Mouse (Mus musculus) kidney, adult 2 months (tissue): ENCODE results near the gene Rest. TPM values are rescaled to one million over a fixed set of nuclear protein-coding genes. Genes with fewer than 3 reads are reported as not detected.
A peak's percentile ranks its signal among the peaks of the same experiment; 100 is the strongest.

Source experiments
- DNase-seq: peaks from one replicate; pipeline ENCODE4 v3.0.0; 2021
- H3K27ac ChIP-seq: fragments of 200-500 bp; 2 replicates; pipeline ENCODE4 v1.5.1; 2012; ENCODE audit warnings: low read depth, low read length, control low read depth, inconsistent platforms; ENCODE audit not compliant: insufficient read depth
- H3K27me3 ChIP-seq: fragments of 200-500 bp; replicated peaks from 2 replicates; pipeline ENCODE4 v1.6.1; 2012; ENCODE audit warnings: mild to moderate bottlenecking, moderate library complexity, low read length, inconsistent platforms; ENCODE audit not compliant: control insufficient read depth, insufficient read depth
- H3K36me3 ChIP-seq: fragments of 200-500 bp; 2 replicates; pipeline ENCODE4 v1.6.1; 2012; ENCODE audit warnings: mild to moderate bottlenecking, moderate library complexity, low read length, inconsistent platforms; ENCODE audit not compliant: control insufficient read depth, insufficient read depth
- H3K4me1 ChIP-seq: fragments of 200-500 bp; 2 replicates; pipeline ENCODE4 v1.6.1; 2011; ENCODE audit warnings: low read length; ENCODE audit not compliant: control insufficient read depth, insufficient read depth
- H3K4me3 ChIP-seq: fragments of 200-500 bp; 2 replicates; pipeline ENCODE4 v1.5.1; 2011; ENCODE audit warnings: mild to moderate bottlenecking, low read depth, low read length, control low read depth; ENCODE audit not compliant: insufficient read depth
- CTCF ChIP-seq: fragments of 200-500 bp; conservative IDR thresholded peaks from 2 replicates; pipeline ENCODE4 v1.5.1; 2011; ENCODE audit warnings: low read depth, mild to moderate bottlenecking, control low read depth, low read length, moderate library complexity, mixed read lengths; ENCODE audit not compliant: insufficient read depth, insufficient read length
- POLR2A ChIP-seq: fragments of 200-500 bp; IDR thresholded peaks from one replicate; pipeline ENCODE4 v1.6.1; 2011; ENCODE audit warnings: low read depth, low read length, control low read depth
- WGBS: fragments of 180-500 bp; shearing (Covaris S2); methylation state at CpG from one replicate; pipeline ENCODE4 v1.1.7; 2018; 5-methylcytosine and 5-hydroxymethylcytosine counted together
- polyA plus RNA-seq: library from polyadenylated mRNA; depleted of rRNA; stranded (reverse); fragments of >200 nt; gene quantifications from 2 replicates; pipeline ENCODE4 v1.2.3, GENCODE M21; 2012

The Rest gene
- polyA plus RNA-seq, 1 experiment, result 8.3 TPM

- Histone ChIP-seq H3K4me3 (no peak overlapping the region), H3K27ac (no peak overlapping the region), H3K27me3 (no peaks in the 10 kb centered on the region), H3K4me1 (no peaks in the 10 kb centered on the region), H3K36me3 (no peaks in the 10 kb centered on the region)
- WGBS, result 90% methylated on average over 5 of the region's 5 CpGs
- DNase-seq, result no peak
- TF ChIP-seq CTCF, result no peak
- no peak for TF ChIP-seq POLR2A
Observed at GRCm38 (mm10) chr5:77262105-77262504, 3.2 kb upstream of the Rest start.

- Histone ChIP-seq H3K4me3 (peak overlapping the region; percentile 70), H3K4me1 (peaks cover 6% of the 10 kb centered on the region), H3K27ac (peak overlapping the region; percentile 68), H3K36me3 (peaks cover 2% of the 10 kb centered on the region; the same call in 1 of the 2 replicates), H3K27me3 (no peaks in the 10 kb centered on the region)
- WGBS, result 1% methylated on average over 43 of the region's 53 CpGs
- peak; percentile 80 for DNase-seq
- TF ChIP-seq POLR2A (no peak), CTCF (no peak)
Observed at GRCm38 (mm10) chr5:77265671-77266065, 377 bp downstream of the Rest start.

GRCm38 (mm10) chr5:77266066-77266885, 985 bp downstream of the Rest start:
- peaks cover 6% of the 10 kb centered on the region for H3K4me1 ChIP-seq
- no peaks in the 10 kb centered on the region for H3K27me3 ChIP-seq
- H3K27ac ChIP-seq, result peak overlapping the region; percentile 68
- H3K4me3 ChIP-seq, result peak overlapping the region; percentile 70
- WGBS, result under 1% methylated on average over 87 of the region's 87 CpGs
- no peak for TF ChIP-seq CTCF
- no peak for TF ChIP-seq POLR2A
- DNase-seq, result peak; percentile 65
- H3K36me3 ChIP-seq, result peaks cover 2% of the 10 kb centered on the region; the same call in 1 of the 2 replicates

- H3K4me3 ChIP-seq, result peak overlapping the region; percentile 70
- H3K4me1 ChIP-seq, result peaks cover 6% of the 10 kb centered on the region
- no peaks in the 10 kb centered on the region for H3K27me3 ChIP-seq
- peaks cover 2% of the 10 kb centered on the region; the same call in 1 of the 2 replicates for H3K36me3 ChIP-seq
- peak; percentile 41 for DNase-seq
- no peak for TF ChIP-seq CTCF
- no peak for TF ChIP-seq POLR2A
- peak overlapping the region; percentile 52 for H3K27ac ChIP-seq
- WGBS, result 3% methylated on average over 11 of the region's 11 CpGs
Observed at GRCm38 (mm10) chr5:77266886-77267401, 1.7 kb downstream of the Rest start.

GRCm38 (mm10) chr5:77267441-77267840, 2.1 kb downstream of the Rest start:
- Histone ChIP-seq H3K36me3 (peaks cover 2% of the 10 kb centered on the region; the same call in 1 of the 2 replicates), H3K27ac (no peak overlapping the region), H3K4me3 (no peak overlapping the region), H3K4me1 (peaks cover 6% of the 10 kb centered on the region), H3K27me3 (no peaks in the 10 kb centered on the region)
- DNase-seq, result no peak
- no peak for TF ChIP-seq CTCF
- TF ChIP-seq POLR2A, result no peak
- 52% methylated on average over 4 of the region's 4 CpGs for WGBS

GRCm38 (mm10) chr5:77267957-77268624, 2.8 kb downstream of the Rest start:
- Histone ChIP-seq H3K4me3 (no peak overlapping the region), H3K27ac (no peak overlapping the region), H3K27me3 (no peaks in the 10 kb centered on the region), H3K36me3 (peaks cover 2% of the 10 kb centered on the region; the same call in 1 of the 2 replicates), H3K4me1 (peaks cover 6% of the 10 kb centered on the region)
- DNase-seq, result no peak
- 83% methylated on average over 30 of the region's 30 CpGs for WGBS
- TF ChIP-seq CTCF (no peak), POLR2A (no peak)

- Histone ChIP-seq H3K27me3 (no peaks in the 10 kb centered on the region), H3K36me3 (peaks cover 2% of the 10 kb centered on the region; the same call in 1 of the 2 replicates)
Observed at GRCm38 (mm10) chr5:77269399-77269798, 4.1 kb downstream of the Rest start.

More at GRCm38 (mm10) chr5:77269399-77269798, 4.1 kb downstream of the Rest start:
- WGBS, result 82% methylated on average over 8 of the region's 8 CpGs
- H3K4me3 ChIP-seq, result no peak overlapping the region
- no peak for DNase-seq
- H3K27ac ChIP-seq, result no peak overlapping the region
- TF ChIP-seq POLR2A (no peak), CTCF (peak; percentile 43)
- H3K4me1 ChIP-seq, result peaks cover 7% of the 10 kb centered on the region
